Mouse (Mus musculus): ENCODE measurements around the gene Slc44a2. TPM values are rescaled to one million over a fixed set of nuclear protein-coding genes. Genes with fewer than 3 reads are reported as not detected.
"Not testable (repeated sequence)": the region's sequence is repeated elsewhere in the genome, so short reads cannot be mapped to it uniquely, and the experiment has no call there.

Gene Slc44a2
- total RNA-seq, 2 experiments from 2014 or later: 104 to 117 TPM

DNA sequence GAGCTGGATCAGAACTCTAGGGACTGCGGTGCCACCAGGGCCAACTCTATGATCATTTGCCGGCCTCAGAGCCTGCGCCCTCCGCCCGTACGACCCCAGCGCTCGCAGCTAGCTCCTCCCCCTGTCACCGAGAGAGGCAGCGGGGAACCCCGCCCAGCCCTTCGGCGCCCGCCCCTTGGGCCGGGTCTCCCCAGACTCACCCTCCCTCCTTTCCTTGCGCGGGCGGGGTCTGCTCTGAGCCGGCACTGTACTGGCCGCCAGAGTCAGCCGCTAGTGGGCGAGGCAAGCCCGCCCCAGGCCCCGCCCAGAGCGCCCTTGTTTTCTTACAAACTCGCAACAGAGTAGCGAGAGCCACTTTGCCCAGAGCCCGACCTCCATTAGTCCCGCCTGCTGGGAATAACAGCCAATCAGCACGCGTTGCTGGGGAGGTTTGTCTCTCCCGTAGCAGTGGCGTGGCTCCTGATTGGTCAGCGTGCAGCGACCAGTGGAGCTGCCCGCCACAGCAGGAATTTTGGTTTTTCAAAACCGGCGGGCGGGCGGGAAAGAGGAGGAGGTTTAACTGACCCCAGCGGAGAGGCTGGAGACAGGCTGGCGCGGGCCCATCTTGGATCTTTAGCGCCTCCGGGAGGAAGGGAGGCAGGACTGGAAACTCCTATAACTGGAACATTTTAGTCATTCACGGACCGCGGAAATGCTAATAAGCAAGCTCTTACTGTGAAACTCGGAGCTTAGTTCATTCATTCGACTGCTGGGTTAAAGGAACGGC is 29.3 kb upstream of the Slc44a2 start, which contains the start of gene Cdkn2d:
Gene Cdkn2d (minus strand): TSS at position 386 of the 766 bp plus-strand sequence.
- DNase-seq: peak; percentile 100
- intact Hi-C loops (cut with DNase I; ENCODE audit: low total_unique reads): no loop called here

GRCm38 (mm10) chr9:21291868-21292267 is 28.6 kb upstream of the Slc44a2 start:
- intact Hi-C loops (cut with DNase I; ENCODE audit: low total_unique reads): not testable (repeated sequence)

DNA sequence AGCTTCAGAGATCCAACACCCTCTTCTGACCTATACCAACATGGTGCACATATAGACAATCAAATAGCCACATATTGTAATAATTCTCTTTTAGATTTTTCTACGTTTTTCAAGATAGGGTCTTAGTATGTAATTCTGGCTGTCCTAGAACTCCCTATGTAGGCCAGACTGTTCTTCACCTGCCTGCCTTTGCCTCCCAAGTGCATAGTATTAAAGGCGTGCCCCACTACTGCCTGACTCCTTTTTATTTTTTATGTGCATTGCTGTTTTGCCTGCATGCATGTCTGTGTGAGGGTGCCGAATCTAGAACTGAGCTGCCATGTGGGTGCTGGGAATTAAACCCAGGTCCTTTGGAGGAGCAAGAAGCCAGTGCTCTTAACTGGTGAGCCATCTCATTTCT is 28.2 kb upstream of the Slc44a2 start:
- no peak for DNase-seq
- intact Hi-C loops (cut with DNase I; ENCODE audit: low total_unique reads): no loop called here

More at GRCm38 (mm10) chr9:21291868-21292267, 28.6 kb upstream of the Slc44a2 start:
- not testable (repeated sequence) for DNase-seq

DNA sequence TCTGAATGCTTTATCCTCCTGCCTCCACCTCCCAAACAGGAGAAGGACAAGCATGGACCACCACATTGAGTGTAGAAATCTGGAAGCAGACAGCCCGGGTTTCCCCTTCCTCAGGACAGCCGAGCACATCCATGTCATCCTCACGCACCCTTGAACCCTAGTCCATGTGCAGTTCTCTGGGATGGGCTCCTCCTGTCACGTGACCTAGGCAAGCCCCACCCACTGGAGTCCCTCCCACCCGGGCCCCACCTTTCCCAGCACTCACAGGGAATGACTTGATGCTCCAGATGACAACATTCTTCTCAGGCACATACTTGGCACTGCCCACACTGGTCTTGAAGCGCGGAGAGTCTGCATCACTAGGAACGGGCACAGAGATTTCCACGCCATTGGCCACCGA is 21.5 kb upstream of the Slc44a2 start:
- intact Hi-C loops (cut with DNase I; ENCODE audit: low total_unique reads): no loop called here
- DNase-seq: no peak

- intact Hi-C loops (cut with DNase I; ENCODE audit: low total_unique reads): no loop called here
- no peak for DNase-seq
Observed at GRCm38 (mm10) chr9:21305065-21305464, 15.4 kb upstream of the Slc44a2 start.

DNA sequence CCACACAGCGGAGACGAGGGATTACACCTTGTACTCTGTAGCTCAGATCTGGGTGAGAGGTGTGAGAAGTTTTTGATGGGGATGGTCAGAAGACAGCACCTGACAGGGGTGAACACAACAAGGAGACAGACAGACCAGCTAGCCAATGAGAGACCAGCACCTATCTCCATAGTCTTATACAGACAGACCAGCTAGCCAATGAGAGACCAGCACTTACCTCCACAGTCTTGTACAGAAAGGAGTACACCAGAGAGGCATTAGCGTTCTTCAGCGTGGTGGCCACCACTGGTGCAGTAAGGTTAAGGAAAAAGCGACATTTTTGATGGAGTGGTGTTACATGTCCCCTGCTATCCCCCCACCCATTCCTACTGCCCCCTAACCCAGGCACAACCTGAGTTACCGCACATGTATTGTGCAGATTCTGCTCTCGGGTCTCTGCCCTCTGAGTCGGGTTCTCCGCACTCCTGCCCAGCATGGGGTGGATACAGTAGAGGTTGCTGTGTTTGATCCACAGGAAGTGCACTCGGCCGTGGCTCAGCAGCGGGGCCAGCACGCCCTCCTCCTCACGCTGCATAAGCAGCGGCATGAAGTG is 11.3 kb upstream of the Slc44a2 start:
- intact Hi-C loops (cut with DNase I; ENCODE audit: low total_unique reads): no loop called here
- DNase-seq: no peak

- no peak for DNase-seq
- intact Hi-C loops (cut with DNase I; ENCODE audit: low total_unique reads): loop anchor here (5.0 to 10.0 kb wide), 3 partner anchors 46 to 153 kb away; no protein-coding TSS in a partner anchor
Observed at GRCm38 (mm10) chr9:21311695-21312094, 8.8 kb upstream of the Slc44a2 start.

DNA sequence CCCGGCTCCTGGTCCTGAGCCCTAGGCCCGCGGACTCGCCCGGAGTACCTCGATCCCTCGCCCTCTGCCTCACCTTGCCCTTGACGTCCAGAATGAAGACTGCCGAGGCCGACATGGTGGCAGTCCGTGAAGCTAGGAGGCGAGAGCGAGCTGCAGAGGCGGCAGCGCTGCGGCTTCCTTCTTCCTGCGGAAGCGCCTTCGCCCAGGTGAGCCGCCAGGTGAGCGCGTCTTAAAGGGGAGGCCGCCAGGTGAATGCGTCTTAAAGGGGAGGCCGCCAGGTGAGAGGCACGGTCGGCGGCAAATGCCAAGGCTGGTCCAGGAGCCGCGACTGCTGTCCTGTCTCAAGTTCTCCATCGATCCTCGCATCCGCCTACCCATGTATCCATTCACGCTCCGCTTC is 8.4 kb upstream of the Slc44a2 start, which contains the start of gene Ap1m2:
Gene Ap1m2 (minus strand): TSS at position 204 of the 400 bp plus-strand sequence.
- no peak for DNase-seq
- intact Hi-C loops (cut with DNase I; ENCODE audit: low total_unique reads): loop anchor here (5.0 to 10.0 kb wide), 3 partner anchors 45 to 153 kb away; no protein-coding TSS in a partner anchor

DNA sequence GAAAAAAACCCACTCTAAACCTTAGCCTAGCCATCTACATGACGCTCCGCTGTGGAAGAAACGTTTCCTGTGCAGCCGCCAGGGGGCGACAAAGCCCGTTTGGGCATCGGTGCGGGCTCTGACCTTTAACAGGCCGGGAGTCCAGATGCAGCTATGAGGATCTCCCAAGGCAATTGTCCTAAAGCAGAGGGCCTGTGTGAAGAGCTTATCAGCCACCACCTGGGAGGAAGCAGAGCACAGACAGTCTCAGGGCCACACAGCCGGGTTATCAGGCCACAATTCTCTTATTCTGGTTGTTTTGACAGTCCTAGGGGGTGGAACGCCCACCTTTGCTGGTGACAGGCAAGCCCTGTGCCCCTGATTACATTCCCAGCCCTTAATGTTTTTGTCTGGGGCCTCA is 7.1 kb upstream of the Slc44a2 start:
- intact Hi-C loops (cut with DNase I; ENCODE audit: low total_unique reads): loop anchor here (5.0 to 10.0 kb wide), 3 partner anchors 44 to 151 kb away; no protein-coding TSS in a partner anchor
- DNase-seq: peak; percentile 91

DNA sequence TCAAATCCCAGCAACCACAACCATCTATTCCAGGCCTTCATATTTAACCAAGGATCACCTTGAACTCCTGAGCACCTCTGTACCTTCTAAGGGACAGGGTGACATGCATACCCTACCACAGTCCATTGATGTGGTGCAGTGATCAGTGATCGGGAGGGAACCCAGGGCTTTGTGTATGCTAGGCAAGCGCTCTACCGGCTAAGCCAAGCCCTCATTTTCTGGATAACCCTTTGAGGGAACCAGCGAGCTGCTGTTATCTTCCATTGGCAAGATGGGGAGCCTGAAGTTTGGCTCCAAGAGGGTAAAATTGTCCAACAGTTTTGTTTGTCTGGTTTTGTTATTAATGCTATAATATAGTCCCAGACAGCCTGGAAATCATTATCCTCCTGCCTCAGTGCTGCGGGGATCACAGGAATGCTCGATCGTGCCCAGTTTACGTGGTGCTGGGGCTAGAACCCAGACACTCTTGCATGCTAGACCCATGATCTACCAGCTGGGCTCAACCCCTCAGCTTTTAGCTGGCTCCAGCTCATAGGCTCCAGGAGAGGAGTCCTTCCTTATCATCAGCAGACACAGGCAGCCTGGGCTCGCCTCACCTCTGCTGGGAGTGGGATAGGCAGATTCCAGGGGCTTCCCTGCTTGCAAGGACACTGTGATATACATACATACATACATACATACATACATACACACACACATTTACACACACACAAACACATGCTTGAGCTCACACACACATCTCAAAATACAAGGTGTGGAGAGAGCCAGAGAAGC is 5.9 kb upstream of the Slc44a2 start:
- DNase-seq: no peak
- intact Hi-C loops (cut with DNase I; ENCODE audit: low total_unique reads): loop anchor here (5.0 to 10.0 kb wide), 3 partner anchors 43 to 150 kb away; no protein-coding TSS in a partner anchor

- peak; percentile 56 for DNase-seq
- intact Hi-C loops (cut with DNase I; ENCODE audit: low total_unique reads): loop anchor here (10.0 kb wide), 1 partner anchor 149 kb away; no protein-coding TSS in a partner anchor
Observed at GRCm38 (mm10) chr9:21315421-21315820, 5.1 kb upstream of the Slc44a2 start.

GRCm38 (mm10) chr9:21316696-21317095 is 3.8 kb upstream of the Slc44a2 start:
- no peak for DNase-seq
- intact Hi-C loops (cut with DNase I; ENCODE audit: low total_unique reads): loop anchor here (10.0 kb wide), 1 partner anchor 148 kb away; no protein-coding TSS in a partner anchor

GRCm38 (mm10) chr9:21318792-21319191 is 1.7 kb upstream of the Slc44a2 start:
- intact Hi-C loops (cut with DNase I; ENCODE audit: low total_unique reads): loop anchor here (10.0 kb wide), 1 partner anchor 146 kb away; no protein-coding TSS in a partner anchor
- no peak for DNase-seq

DNA sequence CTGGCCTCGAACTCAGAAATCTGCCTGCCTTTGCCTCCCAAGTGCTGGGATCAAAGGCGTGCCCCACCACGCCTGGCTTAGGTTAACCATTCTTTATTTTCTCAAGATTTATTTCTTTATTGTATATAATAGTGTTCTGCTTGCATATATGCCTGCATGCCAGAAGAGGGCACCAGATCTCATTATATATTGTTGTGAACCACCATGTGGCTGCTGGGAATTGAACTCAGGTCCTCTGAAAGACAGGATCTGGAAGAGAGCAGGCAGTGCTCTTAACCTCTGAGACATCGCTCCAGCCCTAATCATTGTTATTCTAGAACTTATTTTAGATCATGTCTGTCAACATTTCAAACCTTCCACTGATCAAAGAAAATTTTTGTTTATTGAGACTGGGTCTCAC is 995 bp upstream of the Slc44a2 start:
- DNase-seq: no peak
- intact Hi-C loops (cut with DNase I; ENCODE audit: low total_unique reads): loop anchor here (10.0 kb wide), 1 partner anchor 145 kb away; no protein-coding TSS in a partner anchor

- no peak for DNase-seq
- intact Hi-C loops (cut with DNase I; ENCODE audit: low total_unique reads): no loop called here
Observed at GRCm38 (mm10) chr9:21320280-21320618, 249 bp upstream of the Slc44a2 start.

DNA sequence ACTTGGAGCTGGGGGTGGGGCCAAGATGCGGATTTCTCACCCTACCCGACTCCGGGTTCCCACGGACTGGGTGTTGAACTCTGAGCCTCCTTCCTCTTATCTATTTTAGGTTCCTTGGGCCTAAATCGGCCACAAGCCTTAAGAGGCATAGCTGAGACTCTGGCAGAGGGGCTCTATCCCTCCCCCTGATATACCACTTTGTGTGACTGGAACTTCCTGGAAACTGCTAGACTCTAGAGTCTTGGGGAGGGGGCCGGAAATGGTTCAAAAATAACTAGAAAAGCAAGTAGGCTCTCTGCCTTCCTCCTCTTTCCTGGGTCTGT is 976 bp downstream of the Slc44a2 start:
- no peak for DNase-seq
- intact Hi-C loops (cut with DNase I; ENCODE audit: low total_unique reads): no loop called here

- intact Hi-C loops (cut with DNase I; ENCODE audit: low total_unique reads): no loop called here
- no peak for DNase-seq
Observed at GRCm38 (mm10) chr9:21322211-21322916, 1.9 kb downstream of the Slc44a2 start.

DNA sequence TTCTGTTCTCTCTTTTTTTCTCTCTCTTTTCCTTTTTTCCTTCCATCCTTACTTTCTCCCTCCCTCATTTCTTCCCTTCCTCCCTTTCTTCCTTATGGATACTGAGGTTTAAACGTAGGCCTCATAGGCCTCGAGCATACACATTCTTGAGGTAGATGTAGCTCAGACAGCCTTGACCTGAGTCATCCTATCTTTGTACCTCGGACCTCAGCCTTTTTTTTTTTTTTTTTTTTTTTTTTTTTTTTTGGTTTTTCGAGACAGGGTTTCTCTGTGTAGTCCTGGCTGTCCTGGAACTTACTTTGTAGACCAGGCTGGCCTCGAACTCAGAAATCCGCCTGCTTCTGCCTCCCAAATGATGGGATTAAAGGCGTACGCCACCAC is 2.4 kb downstream of the Slc44a2 start:
- intact Hi-C loops (cut with DNase I; ENCODE audit: low total_unique reads); DNase-seq: not testable (repeated sequence)

GRCm38 (mm10) chr9:21324269-21324668 is 3.8 kb downstream of the Slc44a2 start:
- DNase-seq: no peak
- intact Hi-C loops (cut with DNase I; ENCODE audit: low total_unique reads): no loop called here

All from gastrocnemius, postnatal 14 days (tissue).